Mouse (Mus musculus) midbrain, postnatal 0 days (tissue): ENCODE measurements at regions not wholly inside any gene's neighbourhood (a gene's known extent, or its start where the extent isn't known, plus 50 kb on each side); places are given as distances from the start of the nearest gene placed in this dataset.

Experiments used
- ATAC-seq: fragments of 200-750 bp; cut with Nextera tagmentation; 2 replicates; pipeline ENCODE4 v1.8.0; 2017; ENCODE audit warnings: moderate number of reproducible peaks, mild to moderate bottlenecking, moderate TSS enrichment, moderate library complexity; ENCODE audit not compliant: low FRiP score
- DNase-seq: peaks from one replicate; pipeline ENCODE4 v3.0.0-alpha.2; 2015; ENCODE audit warnings: low spot score
- H3K27ac ChIP-seq: fragments of 300-500 bp; sonication (generic); 2 replicates; pipeline ENCODE4 v1.5.1; 2014; ENCODE audit warnings: low read depth, mild to moderate bottlenecking, low read length, mixed read lengths
- H3K27me3 ChIP-seq: fragments of 300-500 bp; sonication (generic); 2 replicates; pipeline ENCODE4 v1.6.1; 2014; ENCODE audit warnings: low read length, control low read depth, mixed read lengths; ENCODE audit not compliant: insufficient read depth
- H3K36me3 ChIP-seq: fragments of 300-500 bp; sonication (generic); 2 replicates; pipeline ENCODE4 v1.6.1; 2014; ENCODE audit warnings: low read length, control low read depth, mixed read lengths; ENCODE audit not compliant: insufficient read depth
- H3K4me1 ChIP-seq: fragments of 300-500 bp; sonication (generic); 2 replicates; pipeline ENCODE4 v1.6.1; 2014; ENCODE audit warnings: mild to moderate bottlenecking, control low read depth, antibody characterized with exemption, low read length, mixed read lengths; ENCODE audit not compliant: insufficient read depth
- H3K4me2 ChIP-seq: fragments of 300-500 bp; sonication (generic); 2 replicates; pipeline ENCODE4 v1.6.1; 2014; ENCODE audit warnings: low read depth, mild to moderate bottlenecking, low read length, mixed read lengths; ENCODE audit not compliant: poor library complexity, severe bottlenecking
- H3K4me3 ChIP-seq: fragments of 300-500 bp; sonication (generic); 2 replicates; pipeline ENCODE4 v1.5.1; 2014; ENCODE audit warnings: low read depth, mild to moderate bottlenecking, low read length, moderate library complexity
- H3K9ac ChIP-seq: fragments of 300-500 bp; sonication (generic); replicated peaks from 2 replicates; pipeline ENCODE4 v1.6.1; 2014; ENCODE audit warnings: mild to moderate bottlenecking, low read length, moderate library complexity, mixed read lengths; ENCODE audit not compliant: poor library complexity, severe bottlenecking
- H3K9me3 ChIP-seq: fragments of 300-500 bp; sonication (generic); 2 replicates; pipeline ENCODE4 v1.6.1; 2016; ENCODE audit warnings: low read length, control low read depth
- CTCF ChIP-seq: IDR thresholded peaks from 2 replicates; pipeline ENCODE4 v1.5.1; 2016; ENCODE audit warnings: antibody characterized with exemption, mild to moderate bottlenecking
- WGBS: fragments of 180-500 bp; shearing (Covaris S2); extraction: QIAGEN DNeasy Blood & Tissue Kit; methylation state at CpG from one replicate; pipeline ENCODE4 v1.1.7; 2014; 5-methylcytosine and 5-hydroxymethylcytosine counted together

- H3K4me1 ChIP-seq, result no peaks in the 10 kb centered on the region
- no peaks in the 10 kb centered on the region for H3K27me3 ChIP-seq
- 92% methylated on average over 5 of the region's 5 CpGs for WGBS
- ATAC-seq (no peak), DNase-seq (no peak)
- H3K9ac ChIP-seq, result no peak overlapping the region
- H3K36me3 ChIP-seq, result no peaks in the 10 kb centered on the region
- no peak overlapping the region for H3K27ac ChIP-seq
- no peak for TF ChIP-seq CTCF
- H3K4me2 ChIP-seq, result no peak overlapping the region
- no peak overlapping the region for H3K4me3 ChIP-seq
- no peaks in the 10 kb centered on the region for H3K9me3 ChIP-seq
These were observed 49.9 kb upstream of the Arhgap5 start for GRCm38 (mm10) chr12:52453890-52454289.
